Mouse (Mus musculus): ENCODE results near the gene Pkig.
"Not testable (repeated sequence)": the region's sequence is repeated elsewhere in the genome, so short reads cannot be mapped to it uniquely, and the experiment has no call there.

Pkig gene

GRCm38 (mm10) chr2:163682344-163682743 is 24.2 kb downstream of the Pkig start:
- no peak for DNase-seq (ENCODE audit: low read depth, low spot score)

DNA sequence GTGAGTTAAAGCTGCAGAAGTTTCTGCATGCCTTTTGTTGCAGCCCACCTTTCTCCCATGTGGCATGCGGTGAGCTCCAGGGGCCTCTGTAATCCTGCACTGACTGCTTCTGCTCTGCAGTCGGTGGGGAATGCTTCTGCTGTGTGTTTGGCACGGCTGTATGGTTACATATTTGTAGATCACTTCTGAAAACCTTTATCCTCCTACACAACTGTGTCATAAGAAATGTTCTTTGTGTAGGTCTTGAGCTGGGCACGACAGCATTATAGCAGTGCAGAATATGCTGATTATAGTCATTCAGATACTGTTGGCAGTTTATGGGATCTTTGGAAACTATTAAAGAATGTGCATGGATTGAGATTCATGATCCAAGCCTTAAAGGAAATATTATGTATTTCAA is 27.1 kb downstream of the Pkig start:
- DNase-seq (ENCODE audit: low read depth, low spot score): no peak

GRCm38 (mm10) chr2:163685761-163686200 is 27.6 kb downstream of the Pkig start:
- DNase-seq (ENCODE audit: low read depth, low spot score): no peak

DNA sequence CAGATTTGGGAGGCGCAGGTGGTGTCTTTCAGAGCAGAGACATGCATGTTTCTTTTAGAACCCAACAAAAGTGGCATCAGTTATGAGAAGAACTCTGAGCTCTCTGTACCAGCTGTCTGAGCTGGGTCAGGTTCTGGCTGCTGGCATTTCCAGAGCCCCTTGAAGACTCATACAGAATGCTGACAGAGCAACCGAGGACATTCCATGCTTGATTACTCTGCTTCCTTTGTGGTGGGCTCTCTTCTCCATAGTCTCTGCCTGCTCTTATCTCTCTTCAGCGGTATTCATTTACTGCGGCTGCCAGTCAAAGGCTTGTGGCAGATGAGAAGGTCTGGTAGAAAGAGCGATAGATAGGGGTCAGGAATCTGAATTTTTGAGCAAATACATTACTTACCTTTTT is 28.0 kb downstream of the Pkig start:
- DNase-seq (ENCODE audit: low read depth, low spot score): no peak

DNA sequence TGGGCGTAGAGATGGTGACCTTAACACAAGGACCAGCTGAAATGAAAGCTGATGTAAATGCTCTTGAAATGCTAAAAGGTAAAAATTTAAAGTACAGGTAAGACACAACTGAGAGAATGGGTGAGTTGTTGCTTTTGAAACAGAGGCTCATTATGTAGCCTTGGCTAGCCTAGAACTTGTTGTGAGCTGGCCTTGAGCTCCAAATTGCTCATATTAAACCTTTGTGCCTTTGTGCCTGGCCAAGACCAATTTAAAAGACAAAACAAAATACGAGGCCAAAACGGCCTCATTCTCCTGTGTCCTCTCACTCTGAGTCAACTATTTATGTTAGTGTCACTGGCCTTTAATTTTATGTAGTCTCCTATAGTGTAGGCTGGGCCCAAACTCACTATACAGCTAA is 28.7 kb downstream of the Pkig start:
- DNase-seq (ENCODE audit: low read depth, low spot score): no peak

DNA sequence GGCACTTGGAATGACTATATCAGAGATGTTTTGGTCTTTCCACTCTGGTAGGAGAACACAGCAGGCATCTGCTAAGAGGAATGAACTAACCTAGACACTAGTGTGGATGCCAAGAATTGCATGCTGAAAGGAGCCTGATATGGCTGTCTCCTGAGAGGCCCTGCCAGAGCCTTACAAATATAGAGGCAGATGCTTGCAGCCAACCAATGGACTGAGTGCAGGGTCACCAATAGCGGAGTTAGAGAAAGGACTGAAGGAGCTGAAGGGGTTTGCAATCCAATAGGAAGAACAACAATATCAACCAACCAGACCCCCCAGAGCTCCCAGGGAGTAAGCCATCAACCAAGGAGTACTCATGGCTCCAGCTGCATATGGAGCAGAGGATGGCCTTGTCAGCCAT is 30.2 kb downstream of the Pkig start:
- DNase-seq (ENCODE audit: low read depth, low spot score): not testable (repeated sequence)

DNA sequence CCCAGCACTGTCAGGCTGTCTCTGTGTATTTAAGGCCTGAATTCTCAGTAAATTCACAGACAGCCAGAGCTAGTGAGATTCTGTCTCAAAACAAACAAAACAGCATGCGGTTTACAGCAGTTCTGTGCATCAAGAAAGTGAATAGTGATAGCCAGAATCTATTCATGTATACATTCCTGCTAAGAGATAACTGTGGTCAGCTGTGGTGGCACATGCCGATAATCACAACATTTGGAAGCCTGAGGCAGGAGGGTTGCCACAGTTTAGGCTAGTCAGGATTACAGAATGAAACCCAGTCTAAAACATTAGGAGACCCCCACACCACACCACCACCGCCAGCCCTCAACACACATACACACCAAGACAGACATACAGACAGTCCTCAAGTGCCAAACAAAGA is 31.6 kb downstream of the Pkig start:
- DNase-seq (ENCODE audit: low read depth, low spot score): no peak

- no peak for DNase-seq (ENCODE audit: low read depth, low spot score)
Observed at GRCm38 (mm10) chr2:163690409-163691304, 32.5 kb downstream of the Pkig start.

- no peak for DNase-seq (ENCODE audit: low read depth, low spot score)
Observed at GRCm38 (mm10) chr2:163691846-163692605, 33.8 kb downstream of the Pkig start.

DNA sequence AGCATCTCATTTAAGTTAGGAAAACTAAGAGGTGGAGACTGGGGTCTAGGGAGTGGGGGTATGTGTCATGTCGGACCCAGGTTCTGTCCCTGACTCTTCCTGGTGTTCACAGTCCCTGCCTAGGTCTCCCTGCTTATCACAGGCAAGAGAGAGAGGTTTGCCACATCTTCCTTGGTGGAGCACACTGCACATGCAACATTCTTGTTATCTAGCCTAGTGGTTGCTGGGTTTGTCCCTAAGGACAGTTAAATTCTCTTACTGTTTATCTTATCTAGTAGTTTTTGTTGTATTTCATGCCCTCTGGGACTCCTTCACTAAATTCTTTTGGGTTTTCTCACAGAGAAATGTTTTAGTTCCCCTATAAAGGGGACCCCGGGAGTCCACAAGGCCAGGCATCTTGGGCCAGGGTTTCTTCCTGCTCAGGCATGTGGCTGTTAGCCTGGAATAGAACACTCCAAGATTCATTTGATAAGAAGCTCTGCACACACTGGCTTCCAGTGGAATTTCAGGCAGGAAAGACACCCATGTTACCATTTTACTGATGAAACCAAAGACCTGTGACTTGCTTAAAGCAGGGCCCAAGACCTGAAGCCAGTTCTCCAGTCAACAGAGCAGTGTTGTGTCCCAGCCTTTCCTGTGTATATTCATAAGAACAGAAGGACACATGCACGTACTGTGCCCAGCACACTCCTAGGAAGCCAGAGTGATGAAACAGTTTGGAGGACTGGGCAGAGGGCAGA is 34.9 kb downstream of the Pkig start:
- no peak for DNase-seq (ENCODE audit: low read depth, low spot score)

- no peak for DNase-seq (ENCODE audit: low read depth, low spot score)
Observed at GRCm38 (mm10) chr2:163693716-163694314, 35.6 kb downstream of the Pkig start.

GRCm38 (mm10) chr2:163696763-163697162 is 38.6 kb downstream of the Pkig start:
- DNase-seq (ENCODE audit: low read depth, low spot score): no peak

- no peak for DNase-seq (ENCODE audit: low read depth, low spot score)
Observed at GRCm38 (mm10) chr2:163697764-163698480, 39.7 kb downstream of the Pkig start.

- DNase-seq (ENCODE audit: low read depth, low spot score): no peak
Observed at GRCm38 (mm10) chr2:163699078-163699780, 41.0 kb downstream of the Pkig start.

DNA sequence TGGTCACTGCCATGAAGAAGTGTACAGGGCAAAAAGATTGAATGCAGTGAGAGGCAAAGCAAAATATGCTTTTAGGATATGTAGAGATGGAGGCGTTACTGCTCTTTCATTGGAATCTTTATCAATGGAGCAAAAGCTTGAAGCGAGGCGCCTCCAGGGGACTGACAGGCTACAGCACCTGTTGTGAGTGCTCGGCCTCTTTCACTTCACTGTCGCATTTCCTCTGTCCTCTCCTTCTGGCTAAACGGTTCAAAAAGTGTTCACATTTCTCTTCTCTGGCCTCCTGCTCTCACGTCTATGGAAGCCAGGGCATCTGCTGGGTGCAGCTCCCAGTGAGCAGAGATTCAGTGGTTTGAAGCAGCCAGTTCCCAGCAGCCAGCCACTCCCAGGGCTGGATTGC is 44.2 kb downstream of the Pkig start:
- DNase-seq (ENCODE audit: low read depth, low spot score): no peak

DNA sequence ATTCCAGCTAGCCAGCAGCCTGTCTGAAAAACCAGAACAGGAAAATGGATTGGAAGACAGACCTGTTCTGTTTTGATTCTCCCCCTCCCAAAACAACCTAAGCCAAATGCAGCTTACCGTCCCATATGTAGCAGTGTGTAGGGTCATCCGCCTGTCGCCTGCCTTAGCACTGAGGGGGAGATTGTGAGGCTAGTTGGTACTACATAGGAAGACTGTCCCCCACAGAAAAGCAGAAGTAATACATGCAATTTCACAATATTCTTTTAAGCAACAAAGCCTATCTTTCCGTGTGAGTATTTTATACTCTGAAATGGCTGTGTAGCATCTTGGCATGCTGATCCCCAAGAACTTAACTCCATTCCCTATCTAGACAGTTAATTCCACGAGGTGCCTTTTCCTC is 44.7 kb downstream of the Pkig start:
- no peak for DNase-seq (ENCODE audit: low read depth, low spot score)

GRCm38 (mm10) chr2:163703599-163704260 is 45.5 kb downstream of the Pkig start:
- no peak for DNase-seq (ENCODE audit: low read depth, low spot score)

DNA sequence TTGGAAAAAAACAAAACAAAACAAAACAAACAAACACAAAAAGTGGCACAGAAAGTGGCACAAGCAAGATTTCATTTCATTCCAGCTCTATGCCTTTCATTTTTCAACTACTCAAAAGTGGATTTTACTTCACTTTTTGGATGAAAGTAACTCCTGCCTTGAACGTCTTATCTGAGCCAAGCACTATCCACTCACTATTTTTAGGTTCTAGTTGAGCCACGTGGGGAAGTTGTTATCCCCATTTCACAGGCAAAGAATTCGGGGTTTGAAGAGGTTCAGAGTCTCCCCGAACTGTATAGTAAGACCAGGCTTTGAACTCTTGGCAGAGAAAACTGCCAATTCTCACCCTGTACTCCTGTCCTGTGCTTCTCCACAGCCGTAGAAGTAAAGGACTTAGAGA is 50.1 kb downstream of the Pkig start:
- no peak for DNase-seq (ENCODE audit: low read depth, low spot score)

- no peak for DNase-seq (ENCODE audit: low read depth, low spot score)
Observed at GRCm38 (mm10) chr2:163708763-163709250, 50.6 kb downstream of the Pkig start.

- no peak for DNase-seq (ENCODE audit: low read depth, low spot score)
Observed at GRCm38 (mm10) chr2:163710000-163710399, 51.8 kb downstream of the Pkig start.

Measured in forelimb bud, embryonic 11.5 days (tissue).